8 mouse cellular contexts compared by ENCODE assay signal in the genomic region with DNA sequence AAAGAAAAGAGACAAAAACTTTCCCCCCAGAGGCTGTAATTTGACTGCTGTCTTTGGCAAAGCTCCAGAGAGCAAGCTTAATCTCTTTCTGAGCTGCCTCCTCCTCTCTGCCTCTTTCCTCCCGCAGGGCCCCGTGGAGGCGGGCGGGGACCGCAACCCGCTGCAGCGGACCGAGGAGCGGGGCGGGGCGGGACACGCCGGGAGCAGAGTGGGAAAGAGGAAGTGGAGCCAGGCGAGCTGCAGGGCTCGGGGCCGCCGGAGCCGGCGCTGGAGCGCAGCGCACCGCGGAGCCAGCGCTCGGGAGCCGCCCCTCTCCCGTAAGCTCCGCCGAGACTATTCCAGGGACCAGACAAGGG. TPM values are rescaled to one million over a fixed set of nuclear protein-coding genes. Genes with fewer than 3 reads are reported as not detected.
DNase-seq lines count a peak whose midpoint lies in the region; ATAC-seq and TF ChIP-seq lines count a peak whose summit lies in the region.

A gene (plus strand): TSS at position 217 of the 356 bp plus-strand sequence.

- intact Hi-C loops in left cerebral cortex, postnatal 4 days (cut with DNase I): loop anchor here (10.0 kb wide), 3 partner anchors 165 to 205 kb away; a partner anchor contains a TSS

- peak; percentile 88 for DNase-seq in adrenal gland, postnatal 14 days
- DNase-seq in embryo, embryonic 10.5 days (ENCODE audit: low spot score): peak; percentile 80
- no peak for DNase-seq in gonadal fat pad, adult 2 months (ENCODE audit: low read depth)
- peak; percentile 74 for DNase-seq in left cerebral cortex, postnatal 4 days
- peak; percentile 84 for DNase-seq in mesoderm, embryonic 11.5 days (ENCODE audit: low read depth, low spot score)
- DNase-seq in right cerebral cortex, postnatal 4 days: peak; percentile 64

- peak within 1 kb of the TSS; percentile 98 for H3K4me2 ChIP-seq in intestine, postnatal 0 days (replicated peaks; ENCODE audit: low read depth)

- 1% methylated on average over 25 of the region's 29 CpGs for WGBS in intestine, postnatal 0 days

- H3K27ac ChIP-seq in intestine, postnatal 0 days (ENCODE audit: low read depth, low read length): peak within 1 kb of the TSS; percentile 86

- peak within 1 kb of the TSS; percentile 78 for H3K4me3 ChIP-seq in intestine, postnatal 0 days (ENCODE audit: low read depth, low read length)

- H3K27me3 ChIP-seq in intestine, postnatal 0 days (replicated peaks; ENCODE audit: control insufficient read depth, insufficient read depth, low read length): no peaks in the 10 kb centered on the region

- peak; percentile 93 for ATAC-seq in intestine, postnatal 0 days
- ATAC-seq in activated CD4-positive, CD25-positive, alpha-beta regulatory T cell, adult 4 months: no peak

- H3K9ac ChIP-seq in intestine, postnatal 0 days (ENCODE audit: low read depth, low read length): peak within 1 kb of the TSS; percentile 64

- peak; percentile 72 for TF ChIP-seq CTCF in intestine, postnatal 0 days (IDR thresholded peaks at IDR 0.05; ENCODE audit: low read depth)

- H3K36me3 ChIP-seq in intestine, postnatal 0 days (ENCODE audit: control insufficient read depth, insufficient read depth): no peaks in the 10 kb centered on the region

- H3K4me1 ChIP-seq in intestine, postnatal 0 days (replicated peaks; ENCODE audit: control insufficient read depth, insufficient read depth, low read length): 0 out of 2 replicates have a peak, but pooled peaks cover 3% of the 10 kb centered on the region

- H3K9me3 ChIP-seq in intestine, postnatal 0 days (ENCODE audit: control insufficient read depth): no peaks in the 10 kb centered on the region

RNA-seq across cellular contexts. Expression of the gene that starts here (rescaled TPM):
- 9.8 and 11.5 TPM in 2 replicates for total RNA-seq in adrenal gland, postnatal 14 days (2021)
- 13.0 and 14.8 TPM in 2 replicates for polyA plus RNA-seq in gonadal fat pad, adult 2 months (2012; rRNA removed)
- 2.1 and 2.6 TPM in 2 replicates for polyA plus RNA-seq in intestine, postnatal 0 days (2015; fragmentation: Nextera tagmentation; extraction: Ambion mirVana)
- 10 to 100 TPM; 13.2 to 16.0 TPM for total RNA-seq in left cerebral cortex, postnatal 4 days (2021)
- polyA plus RNA-seq in activated CD4-positive, CD25-positive, alpha-beta regulatory T cell, adult 4 months (2017; shearing (Covaris generic)): under 1 TPM in 1 of 2 experiments, not detected in 1; 0.28 TPM
